Mouse (Mus musculus) kidney, postnatal 14 days (tissue): ENCODE data around the gene Eme2.
A peak's percentile ranks its signal among the peaks of the same experiment; 100 is the strongest.

Experiments used
- DNase-seq: peaks from one replicate; pipeline ENCODE4 v3.0.0; 2022; ENCODE audit warnings: mixed read lengths

Gene Eme2

GRCm38 (mm10) chr17:24896241-24896992 is 1.5 kb upstream of the Eme2 start, which contains the start of gene Nme3:
Nme3 (plus strand) TSS chr17:24896500.
- peak; percentile 90 for DNase-seq

- DNase-seq: no peak
These were observed 819 bp upstream of the Eme2 start for GRCm38 (mm10) chr17:24895571-24896240.

GRCm38 (mm10) chr17:24894061-24894994 is 559 bp downstream of the Eme2 start:
- no peak for DNase-seq

DNA sequence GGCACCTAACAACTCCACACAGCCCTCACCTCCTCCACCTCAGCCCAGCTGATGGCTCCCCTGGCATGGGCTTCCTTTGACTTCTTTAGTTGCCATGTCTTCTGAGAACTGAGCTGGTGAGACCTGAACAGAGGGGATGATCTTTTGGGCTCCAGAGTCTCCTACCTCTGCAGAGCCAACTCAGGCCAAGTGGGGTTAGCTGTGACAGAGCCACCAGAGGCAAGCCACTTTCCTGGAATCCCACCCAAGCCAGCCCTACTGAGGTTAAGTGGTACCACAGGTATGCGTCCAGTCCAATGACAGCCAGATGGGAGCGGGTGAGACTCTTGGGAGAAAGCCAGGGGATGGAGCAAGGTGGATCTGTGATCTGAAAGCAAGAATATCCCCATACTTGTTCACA is 1.6 kb downstream of the Eme2 start:
- no peak for DNase-seq

DNA sequence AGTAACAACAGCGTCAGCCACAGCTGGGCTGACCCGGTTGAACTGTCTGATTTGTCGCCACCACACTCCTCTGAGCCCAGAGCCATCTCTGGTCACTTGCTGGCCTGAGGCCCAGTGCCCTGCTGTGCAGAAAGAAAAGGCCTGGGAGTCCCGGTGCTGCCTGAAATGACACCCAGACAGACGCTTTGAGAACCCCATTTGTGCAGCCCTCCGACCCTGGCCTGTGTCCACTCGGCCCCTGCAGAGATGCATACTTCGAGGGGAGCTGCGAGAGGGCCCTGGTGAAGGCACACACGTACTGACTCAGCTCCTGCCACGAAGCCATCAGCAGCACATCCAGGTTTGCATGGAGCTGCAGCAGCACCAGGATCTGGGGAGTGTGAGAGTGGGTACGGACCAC is 2.1 kb downstream of the Eme2 start:
- DNase-seq: no peak

GRCm38 (mm10) chr17:24891321-24891720 is 3.6 kb downstream of the Eme2 start:
- DNase-seq: no peak

- no peak for DNase-seq
These were observed 4.5 kb downstream of the Eme2 start for GRCm38 (mm10) chr17:24890151-24891092.

- DNase-seq: no peak
These were observed 6.0 kb downstream of the Eme2 start for GRCm38 (mm10) chr17:24888862-24889261.

GRCm38 (mm10) chr17:24887291-24888080 is 7.4 kb downstream of the Eme2 start:
- DNase-seq: no peak

DNA sequence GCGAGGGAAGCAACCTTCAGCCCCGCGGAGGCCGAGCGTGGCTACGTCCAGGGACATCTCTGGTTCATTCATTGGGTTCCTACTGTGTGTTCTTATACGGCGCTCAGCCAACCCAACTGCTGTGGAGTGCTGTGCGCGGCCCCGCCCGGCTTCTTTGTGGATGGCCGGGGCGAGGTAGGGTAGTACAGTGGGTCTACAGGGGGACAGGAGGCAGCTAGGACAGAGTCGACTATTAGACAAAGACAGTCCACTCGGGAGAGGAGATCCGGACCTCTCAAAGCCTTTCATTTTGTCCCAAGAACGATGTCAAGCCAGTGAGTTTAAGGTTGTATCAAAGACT is 8.0 kb downstream of the Eme2 start:
- no peak for DNase-seq

DNA sequence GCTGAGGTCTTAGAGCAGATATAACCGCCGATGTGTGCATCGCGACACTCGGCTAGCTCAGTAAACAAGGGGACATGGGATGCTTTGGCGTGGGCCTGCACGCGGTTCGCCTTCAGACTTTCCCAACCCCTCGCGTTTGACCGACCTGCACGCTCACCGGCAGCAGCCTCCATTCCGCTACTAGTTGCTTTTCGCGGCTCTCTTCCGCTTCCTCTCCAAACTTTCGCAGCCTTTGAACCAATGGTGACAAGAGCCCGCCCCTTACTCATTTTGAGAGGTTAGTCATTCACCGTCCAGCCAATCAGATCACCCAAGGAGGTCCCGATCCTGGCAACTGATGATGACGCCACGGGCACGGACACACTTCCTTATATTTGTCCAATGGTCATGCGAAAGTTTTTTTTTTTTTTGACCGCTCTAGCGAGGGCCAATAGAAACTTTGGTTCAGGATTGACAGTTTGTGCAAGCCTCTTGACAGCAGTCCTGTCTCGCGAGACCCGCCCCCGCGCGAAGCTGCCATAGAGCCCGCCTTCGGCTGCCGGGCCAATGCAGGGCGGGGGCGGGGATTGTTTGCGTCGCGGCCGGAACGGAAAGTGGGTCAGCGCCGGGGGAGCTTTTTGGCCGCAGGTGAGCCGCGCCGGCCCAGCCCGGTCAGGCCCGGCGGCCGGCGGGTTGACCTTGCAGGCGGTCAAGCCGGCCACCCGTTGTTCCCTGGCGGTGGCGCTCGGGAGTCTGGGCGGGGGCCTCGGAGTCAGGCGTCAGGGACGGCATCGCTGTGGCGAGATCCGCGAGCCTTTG is 8.6 kb downstream of the Eme2 start, which contains the start of the genes Nubp2 and Spsb3:
TSS of gene Nubp2 (minus strand) at position 216 of the 798 bp plus-strand sequence.
TSS of gene Spsb3 (plus strand) at position 510 of the 798 bp plus-strand sequence.
- peak; percentile 98 for DNase-seq

GRCm38 (mm10) chr17:24885356-24886133 is 9.3 kb downstream of the Eme2 start:
- DNase-seq: no peak

DNA sequence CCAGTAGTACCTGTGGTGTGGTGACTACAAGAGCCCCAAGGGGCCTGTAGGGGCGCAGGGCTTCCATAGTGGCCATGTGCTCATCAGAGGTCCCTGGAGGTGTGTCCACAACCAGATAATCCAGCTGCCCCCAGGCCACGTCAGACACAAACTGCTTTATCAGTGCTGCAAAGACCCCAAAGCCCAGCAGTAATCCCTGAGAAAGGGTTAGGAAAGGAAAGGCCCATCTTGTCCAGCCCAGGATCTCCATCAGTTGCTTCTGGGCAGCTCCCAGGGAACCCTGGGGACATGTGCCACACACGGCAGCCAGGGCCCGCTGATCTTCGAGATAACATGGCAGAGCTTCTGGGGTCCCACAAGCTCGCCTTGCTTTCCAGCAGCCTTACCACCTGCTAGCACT is 10.5 kb downstream of the Eme2 start:
- no peak for DNase-seq

GRCm38 (mm10) chr17:24881738-24882440 is 13.0 kb downstream of the Eme2 start:
- DNase-seq: peak; percentile 54

DNA sequence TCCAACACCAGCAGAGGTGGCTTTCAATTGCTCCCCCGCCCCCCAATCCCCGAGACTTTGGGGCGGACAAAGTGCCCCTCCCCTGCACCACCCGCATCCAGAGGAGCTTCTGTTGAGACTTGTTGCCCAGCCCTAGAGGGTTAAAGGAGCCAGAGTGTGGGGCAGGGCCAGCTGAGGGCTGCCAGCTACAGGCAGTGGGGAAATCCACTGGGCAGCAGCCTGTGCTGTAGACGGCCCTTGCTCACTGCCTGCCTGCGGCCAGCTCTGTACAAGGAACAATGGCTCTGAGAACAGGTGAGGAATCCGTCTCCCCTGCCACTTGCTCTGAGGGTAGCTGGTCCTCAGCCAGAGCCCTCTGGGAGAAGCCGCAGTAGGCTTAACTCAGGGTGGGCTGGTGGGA is 16.4 kb downstream of the Eme2 start:
- no peak for DNase-seq

DNA sequence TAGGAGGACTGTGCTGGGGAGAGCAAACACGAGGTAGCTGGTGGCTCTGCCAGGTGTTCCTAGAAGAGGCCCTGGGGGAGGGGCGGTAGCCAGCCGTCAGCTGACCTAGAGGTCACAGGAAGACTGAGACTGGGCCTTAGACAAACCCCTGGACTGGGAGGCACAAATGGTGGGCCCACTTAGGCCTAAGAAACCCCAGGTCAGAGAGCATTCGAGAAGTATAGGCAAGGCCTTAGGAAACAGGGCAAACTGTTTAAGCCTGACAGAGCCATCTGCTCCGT is 16.8 kb downstream of the Eme2 start:
- peak; percentile 89 for DNase-seq

GRCm38 (mm10) chr17:24877336-24878116 is 17.4 kb downstream of the Eme2 start:
- DNase-seq: peak; percentile 75

DNA sequence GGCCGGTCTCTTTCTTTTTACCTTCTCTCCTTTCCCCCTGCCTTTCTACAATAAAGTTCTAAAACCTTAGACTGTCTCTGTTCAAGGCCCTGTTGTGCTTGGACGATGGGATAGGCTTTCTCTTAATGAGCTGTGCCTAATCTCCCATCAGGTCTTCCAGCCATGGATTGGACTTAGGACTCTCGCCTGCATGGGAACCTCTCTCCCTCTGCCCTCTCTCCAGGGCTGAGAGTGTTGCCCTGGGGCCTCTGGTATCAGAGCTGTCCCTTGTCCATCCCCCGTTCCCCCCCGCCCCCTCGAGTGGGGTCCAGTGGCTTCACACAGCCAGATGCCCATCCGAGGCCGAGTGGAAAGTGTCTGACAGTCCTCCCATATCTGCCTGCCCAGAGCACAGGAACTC is 19.9 kb downstream of the Eme2 start:
- DNase-seq: no peak
